Mouse (Mus musculus) lung, embryonic 14.5 days (tissue): ENCODE measurements around the gene Foxp1. TPM values are rescaled to one million over a fixed set of nuclear protein-coding genes. Genes with fewer than 3 reads are reported as not detected.

Experiments
- ATAC-seq: fragments of 200-750 bp; cut with Nextera tagmentation; 2 replicates; pipeline ENCODE4 v1.8.0; 2017; ENCODE audit warnings: mild to moderate bottlenecking, moderate TSS enrichment, moderate library complexity; ENCODE audit not compliant: insufficient read depth
- DNase-seq: peaks from one replicate; pipeline ENCODE4 v3.0.0-alpha.2; 2015
- H3K27ac ChIP-seq: fragments of 300-500 bp; sonication (generic); 2 replicates; pipeline ENCODE4 v1.5.1; 2014; ENCODE audit warnings: low read depth, mild to moderate bottlenecking, moderate library complexity
- H3K27me3 ChIP-seq: fragments of 300-500 bp; sonication (generic); 2 replicates; pipeline ENCODE4 v1.6.1; 2014; ENCODE audit warnings: low read length, control low read depth; ENCODE audit not compliant: insufficient read depth
- H3K36me3 ChIP-seq: fragments of 300-500 bp; sonication (generic); 2 replicates; pipeline ENCODE4 v1.6.1; 2014; ENCODE audit warnings: control low read depth; ENCODE audit not compliant: insufficient read depth
- H3K4me1 ChIP-seq: fragments of 300-500 bp; sonication (generic); 2 replicates; pipeline ENCODE4 v1.6.1; 2014; ENCODE audit warnings: antibody characterized with exemption, control low read depth; ENCODE audit not compliant: insufficient read depth
- H3K4me2 ChIP-seq: fragments of 300-500 bp; sonication (generic); 2 replicates; pipeline ENCODE4 v1.6.1; 2014; ENCODE audit warnings: mild to moderate bottlenecking
- H3K4me3 ChIP-seq: fragments of 300-500 bp; sonication (generic); 2 replicates; pipeline ENCODE4 v1.5.1; 2014; ENCODE audit warnings: low read depth, low read length
- H3K9ac ChIP-seq: fragments of 300-500 bp; sonication (generic); 2 replicates; pipeline ENCODE4 v1.6.1; 2014
- H3K9me3 ChIP-seq: fragments of 300-500 bp; sonication (generic); 2 replicates; pipeline ENCODE4 v1.6.1; 2016; ENCODE audit warnings: low read depth, low read length, control low read depth
- CTCF ChIP-seq: IDR thresholded peaks from 2 replicates; pipeline ENCODE4 v1.5.1; 2016; ENCODE audit warnings: antibody characterized with exemption, low read depth
- whole genome bisulfite sequencing: fragments of 180-500 bp; shearing (Covaris S2); extraction: QIAGEN DNeasy Blood & Tissue Kit; methylation state at CpG from one replicate; pipeline ENCODE4 v1.1.7; 2014; 5-methylcytosine and 5-hydroxymethylcytosine counted together
- polyA plus RNA-seq: library from polyadenylated mRNA; unstranded; fragments of >200 nt; fragmentation: Nextera tagmentation; extraction: Ambion mirVana; gene quantifications from 2 replicates; pipeline ENCODE4 v1.2.1, GENCODE M21; 2014

The Foxp1 gene
- polyA plus RNA-seq, 1 experiment from 2014 or later: 111 TPM

- H3K27me3 ChIP-seq: no peaks in the 10 kb centered on the region
- no peak overlapping the region for H3K27ac ChIP-seq
- peaks cover 26% of the 10 kb centered on the region for H3K36me3 ChIP-seq
- no peak for TF ChIP-seq CTCF
- H3K4me3 ChIP-seq: no peak overlapping the region
- no peak overlapping the region for H3K4me2 ChIP-seq
- H3K9me3 ChIP-seq: no peaks in the 10 kb centered on the region
- DNase-seq: no peak
- H3K4me1 ChIP-seq: no peaks in the 10 kb centered on the region
- 77% methylated on average over 9 of the region's 9 CpGs for WGBS
- no peak overlapping the region for H3K9ac ChIP-seq
- ATAC-seq: no peak
Measured at GRCm38 (mm10) chr6:99073303-99074271, 448.9 kb downstream of the Foxp1 start.

- Histone ChIP-seq H3K9me3 (no peaks in the 10 kb centered on the region), H3K4me2 (no peak overlapping the region), H3K27me3 (no peaks in the 10 kb centered on the region), H3K9ac (no peak overlapping the region), H3K27ac (no peak overlapping the region), H3K4me3 (no peak overlapping the region), H3K4me1 (peaks cover 6% of the 10 kb centered on the region; the same call in 1 of the 2 replicates), H3K36me3 (peaks cover 26% of the 10 kb centered on the region)
- TF ChIP-seq CTCF: no peak
- DNase-seq (no peak), ATAC-seq (no peak)
- WGBS: 48% methylated on average over 5 of the region's 5 CpGs
Measured at GRCm38 (mm10) chr6:99070710-99071109, 451.8 kb downstream of the Foxp1 start.

- Histone ChIP-seq H3K4me1 (peaks cover 12% of the 10 kb centered on the region), H3K36me3 (peaks cover 16% of the 10 kb centered on the region), H3K27ac (no peak overlapping the region), H3K27me3 (no peaks in the 10 kb centered on the region), H3K9me3 (no peaks in the 10 kb centered on the region), H3K4me2 (no peak overlapping the region), H3K9ac (no peak overlapping the region), H3K4me3 (no peak overlapping the region)
- DNase-seq (no peak), ATAC-seq (no peak)
- WGBS: 100% methylated on average over 1 of the region's 1 CpGs
- no peak for TF ChIP-seq CTCF
Measured at GRCm38 (mm10) chr6:99069726-99070125, 452.8 kb downstream of the Foxp1 start.

GRCm38 (mm10) chr6:99065569-99066353 lies 456.8 kb downstream of the Foxp1 start:
- Histone ChIP-seq H3K4me1 (peaks cover 25% of the 10 kb centered on the region), H3K4me3 (no peak overlapping the region), H3K9ac (no peak overlapping the region; the same call in 1 of the 2 replicates), H3K27me3 (no peaks in the 10 kb centered on the region), H3K36me3 (peaks cover 11% of the 10 kb centered on the region; the same call in 1 of the 2 replicates), H3K27ac (no peak overlapping the region), H3K9me3 (no peaks in the 10 kb centered on the region), H3K4me2 (no peak overlapping the region)
- ATAC-seq: peak; percentile 64
- DNase-seq: peak; percentile 75
- 35% methylated on average over 9 of the region's 9 CpGs for WGBS
- no peak for TF ChIP-seq CTCF

- H3K36me3 ChIP-seq: no peaks in the 10 kb centered on the region
- no peak for TF ChIP-seq CTCF
- H3K27ac ChIP-seq: peak overlapping the region; percentile 61; the same call in 1 of the 2 replicates
- H3K27me3 ChIP-seq: no peaks in the 10 kb centered on the region
- WGBS: 41% methylated on average over 10 of the region's 10 CpGs
- H3K4me3 ChIP-seq: no peak overlapping the region
- peaks cover 25% of the 10 kb centered on the region for H3K4me1 ChIP-seq
- no peak overlapping the region for H3K9ac ChIP-seq
- peak overlapping the region; percentile 21; the same call in 1 of the 2 replicates for H3K4me2 ChIP-seq
- H3K9me3 ChIP-seq: no peaks in the 10 kb centered on the region
- DNase-seq: peak; percentile 71
- peak; percentile 55 for ATAC-seq
Measured at GRCm38 (mm10) chr6:99063982-99064484, 458.5 kb downstream of the Foxp1 start.

- Histone ChIP-seq H3K27me3 (no peaks in the 10 kb centered on the region), H3K36me3 (no peaks in the 10 kb centered on the region), H3K4me1 (peaks cover 25% of the 10 kb centered on the region), H3K9ac (no peak overlapping the region), H3K27ac (peak overlapping the region; percentile 30; the same call in 1 of the 2 replicates), H3K4me3 (no peak overlapping the region), H3K9me3 (no peaks in the 10 kb centered on the region), H3K4me2 (no peak overlapping the region)
- no peak for DNase-seq
- ATAC-seq: no peak
- 69% methylated on average over 8 of the region's 8 CpGs for WGBS
- no peak for TF ChIP-seq CTCF
Measured at GRCm38 (mm10) chr6:99062931-99063330, 459.6 kb downstream of the Foxp1 start.
